ENCODE assay signal across 7 mouse cellular contexts in the genomic region with DNA sequence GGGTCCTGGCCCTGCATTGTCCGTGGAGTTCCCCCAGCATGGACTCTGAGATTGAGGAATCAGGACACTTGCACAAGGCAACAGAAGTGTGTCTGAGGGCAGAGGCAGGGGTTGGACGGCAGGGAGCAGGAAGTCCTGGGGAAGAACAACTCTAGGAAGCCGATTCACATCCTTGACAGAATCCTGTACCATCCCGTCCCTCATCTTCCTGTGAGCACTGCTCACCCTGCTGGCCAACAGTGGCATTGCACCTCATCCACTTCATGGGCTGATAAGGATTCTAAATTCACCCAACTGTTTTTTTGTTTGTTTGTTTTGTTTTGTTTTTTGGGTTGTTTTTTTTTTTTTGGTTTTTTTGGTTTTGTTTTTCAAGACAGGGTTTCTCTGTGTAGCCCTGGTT. TPM values are rescaled to one million over a fixed set of nuclear protein-coding genes. Genes with fewer than 3 reads are reported as not detected.
A peak's percentile ranks its signal among the peaks of the same experiment; 100 is the strongest.
DNase-seq lines count a peak whose midpoint lies in the region; ATAC-seq lines count a peak whose summit lies in the region.

No protein-coding gene starts in this region.

- peak; percentile 86 for DNase-seq in CD4-positive, CD25-positive, alpha-beta regulatory T cell, adult 2 months (ENCODE audit: low read depth, low spot score)
- DNase-seq in Muller cell, postnatal 12 days (ENCODE audit: inconsistent ontology term): peak; percentile 55
- peak; percentile 91 to 95 for DNase-seq in cerebellum, postnatal 10 days
- peak; percentile 52 for DNase-seq in layer of hippocampus, adult 9-11 months
- peak; percentile 50 for DNase-seq in spleen, adult 12 weeks (ENCODE audit: low spot score)

- peak; percentile 53 for ATAC-seq in granulocyte monocyte progenitor cell, adult 5-6 weeks (replicated peaks; ENCODE audit: poor library complexity, severe bottlenecking)
- ATAC-seq in megakaryocyte, adult 5-6 weeks (ENCODE audit: poor library complexity, severe bottlenecking): peak; percentile 57

RNA-seq across cellular contexts. Expression of a gene that starts 28.0 kb away (rescaled TPM):
- not detected in 2 replicates for total RNA-seq in granulocyte monocyte progenitor cell, adult 5-6 weeks (2014; fragmentation: Nextera tagmentation)
- not detected in 2 replicates for total RNA-seq in granulocyte monocyte progenitor cell, adult 5-6 weeks (2017)
- not detected in 2 replicates for total RNA-seq in megakaryocyte, adult 5-6 weeks (2015)
- not detected in 2 replicates for total RNA-seq in megakaryocyte, adult 5-6 weeks (2017)

RNA-seq across cellular contexts. Expression of a gene that starts 34.8 kb away (rescaled TPM):
- total RNA-seq in granulocyte monocyte progenitor cell, adult 5-6 weeks (2014; fragmentation: Nextera tagmentation): not detected in 2 replicates
- total RNA-seq in granulocyte monocyte progenitor cell, adult 5-6 weeks (2017): 0.30 TPM in 1 of 2 replicates, not detected in the other
- 0.16 TPM in 1 of 2 replicates, not detected in the other for total RNA-seq in megakaryocyte, adult 5-6 weeks (2015)
- total RNA-seq in megakaryocyte, adult 5-6 weeks (2017): 2.1 TPM in 1 of 2 replicates, not detected in the other

RNA-seq across cellular contexts. Expression of a gene that starts 59.1 kb away (rescaled TPM):
- 91.0 and 145 TPM in 2 replicates for total RNA-seq in granulocyte monocyte progenitor cell, adult 5-6 weeks (2014; fragmentation: Nextera tagmentation)
- total RNA-seq in granulocyte monocyte progenitor cell, adult 5-6 weeks (2017): 52.2 and 55.5 TPM in 2 replicates
- total RNA-seq in megakaryocyte, adult 5-6 weeks (2015): 51.5 and 69.1 TPM in 2 replicates
- 32.0 and 37.7 TPM in 2 replicates for total RNA-seq in megakaryocyte, adult 5-6 weeks (2017)

Comparison
In these comparisons a context has a peak if more than half of its experiments do, and no peak if none do; other contexts are left out.
1. Peak in every context shown above with its lines: DNase-seq and ATAC-seq.